Mouse (Mus musculus) heart, adult 9 months (tissue): ENCODE results near the gene Kifc5b.

ENCODE experiments used
- DNase-seq, 2 experiments: peaks; one replicate each; pipeline ENCODE4 v3.0.0; 2022; ENCODE audit warnings: low spot score in 2 of 2

Gene Kifc5b

DNA sequence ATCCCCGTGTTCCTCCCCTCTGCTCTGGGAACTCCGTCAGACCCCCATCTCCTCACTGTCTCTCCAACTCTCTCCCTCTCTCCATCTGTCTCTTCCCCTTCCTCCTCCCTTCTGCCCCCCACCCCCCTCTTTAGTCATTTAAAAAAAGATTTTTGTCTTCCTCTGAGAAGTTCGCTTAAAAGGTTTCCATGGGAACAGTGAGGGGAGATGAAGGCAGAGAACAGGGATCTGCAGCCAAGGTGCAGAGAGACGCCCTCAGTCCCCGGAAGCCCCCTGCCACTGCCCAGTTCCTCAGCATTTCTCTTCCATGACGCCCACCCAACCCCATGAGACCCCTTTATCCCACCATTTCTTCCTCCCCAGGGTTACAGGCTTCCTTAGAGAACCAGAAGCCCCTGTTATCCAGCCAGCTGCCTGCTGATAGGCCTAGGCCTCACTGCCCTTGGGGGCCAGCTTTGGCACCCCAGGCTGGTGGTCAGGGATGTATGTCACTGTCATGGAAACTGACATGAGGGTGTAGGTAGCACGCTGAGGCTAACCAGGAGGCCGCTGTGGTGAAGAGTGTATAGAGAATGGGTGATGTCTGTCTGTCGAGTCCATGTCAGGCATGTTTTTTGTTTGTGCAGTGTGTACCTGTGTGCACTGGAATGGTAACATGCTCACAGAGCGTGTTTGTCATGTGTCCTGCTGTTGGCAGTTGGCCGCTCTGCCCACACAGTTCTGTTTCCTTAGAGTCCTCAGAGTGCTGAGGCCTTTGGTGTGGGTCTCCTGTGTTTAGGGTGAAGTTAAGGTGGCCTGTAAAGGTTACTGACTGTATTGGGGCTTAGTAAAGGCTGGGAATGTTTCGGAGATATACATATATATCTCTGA lies 30.6 kb downstream of the Kifc5b start:
- no peak for DNase-seq

- peak in 1 of 2 experiments; percentile 46 for DNase-seq
Measured at GRCm38 (mm10) chr17:26948316-26949050, 31.6 kb downstream of the Kifc5b start.

DNA sequence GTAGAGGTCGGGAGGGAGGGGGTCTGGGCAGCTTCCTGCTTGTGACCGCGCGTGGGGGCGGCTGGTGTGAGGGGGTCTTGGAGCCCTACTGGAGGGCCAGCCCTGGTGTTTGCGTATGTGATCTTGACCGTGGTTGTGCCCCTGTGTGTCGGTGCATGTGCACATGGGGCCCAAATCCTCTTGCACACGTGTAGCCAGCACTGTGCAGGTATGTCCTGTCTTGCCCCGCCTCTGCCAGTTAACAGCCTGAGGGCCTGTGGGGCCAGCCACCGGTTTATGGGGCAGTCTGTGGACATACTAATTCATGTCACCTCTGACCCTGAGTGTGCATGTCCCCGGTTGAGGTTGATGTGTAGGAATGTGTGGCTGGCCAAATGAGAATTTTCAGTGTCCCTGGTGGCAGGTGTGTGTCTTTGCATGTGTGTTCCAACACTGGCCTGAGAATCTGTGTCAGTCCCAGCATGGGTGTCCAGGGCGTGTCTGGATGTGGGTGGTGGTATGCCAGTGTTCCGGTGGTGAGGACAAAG lies 32.2 kb downstream of the Kifc5b start:
- no peak for DNase-seq

- no peak for DNase-seq
Measured at GRCm38 (mm10) chr17:26949866-26950265, 33.0 kb downstream of the Kifc5b start.

DNA sequence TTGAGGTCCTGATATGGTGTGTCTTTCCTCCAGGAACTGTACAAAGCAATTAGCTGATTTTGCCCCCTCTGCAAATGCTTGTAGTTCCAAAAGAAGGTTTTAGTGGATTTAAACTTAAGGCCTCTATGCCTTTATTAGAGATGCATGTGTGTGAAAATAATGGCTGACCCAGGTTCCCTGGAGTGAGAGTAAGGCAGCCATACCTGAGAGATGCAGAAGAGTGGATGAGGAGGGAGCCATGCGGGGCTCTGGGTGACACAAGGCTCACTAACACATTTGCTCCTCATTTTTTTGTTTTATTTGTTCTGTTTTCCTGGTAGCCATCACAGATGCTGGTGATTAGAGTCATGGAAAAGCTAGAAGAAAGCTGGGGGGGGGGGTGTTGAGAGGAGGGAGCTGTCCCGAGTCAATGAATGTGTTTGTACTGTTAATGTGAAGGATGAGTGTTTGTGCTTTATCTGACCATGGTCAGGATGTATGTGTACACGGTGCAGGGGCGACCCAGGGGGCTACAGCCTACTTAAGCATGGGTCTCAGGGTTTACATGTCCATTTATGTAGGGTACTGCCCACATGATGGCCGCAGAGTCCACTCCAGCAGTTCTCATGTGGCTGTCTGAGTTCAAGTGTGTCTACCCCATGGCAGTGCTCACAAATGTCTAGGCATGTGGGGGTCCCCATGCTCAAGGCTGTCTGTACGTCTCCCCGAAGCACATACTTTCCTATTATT lies 33.8 kb downstream of the Kifc5b start:
- no peak for DNase-seq

DNA sequence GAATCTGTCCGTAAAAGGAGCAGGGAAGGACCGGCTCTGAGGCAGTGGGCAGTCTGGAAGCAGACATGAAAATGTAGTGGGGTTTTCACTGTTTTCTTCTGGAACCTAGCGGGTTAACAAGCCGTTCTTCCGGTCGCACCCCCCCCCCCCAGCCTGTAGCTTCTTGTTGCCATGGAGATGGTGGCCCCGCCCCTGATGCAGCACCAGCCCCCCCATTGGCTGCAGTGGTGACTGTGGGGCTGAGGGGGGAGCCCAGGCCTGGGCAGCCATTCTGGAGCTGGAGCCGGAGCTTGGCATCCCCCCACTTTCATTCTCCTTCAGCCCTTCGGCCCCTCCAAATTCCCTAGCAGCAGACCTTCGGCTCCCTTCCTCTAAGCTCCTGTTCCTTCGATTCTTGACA lies 34.5 kb downstream of the Kifc5b start:
- peak; percentile 61 to 66 for DNase-seq

DNA sequence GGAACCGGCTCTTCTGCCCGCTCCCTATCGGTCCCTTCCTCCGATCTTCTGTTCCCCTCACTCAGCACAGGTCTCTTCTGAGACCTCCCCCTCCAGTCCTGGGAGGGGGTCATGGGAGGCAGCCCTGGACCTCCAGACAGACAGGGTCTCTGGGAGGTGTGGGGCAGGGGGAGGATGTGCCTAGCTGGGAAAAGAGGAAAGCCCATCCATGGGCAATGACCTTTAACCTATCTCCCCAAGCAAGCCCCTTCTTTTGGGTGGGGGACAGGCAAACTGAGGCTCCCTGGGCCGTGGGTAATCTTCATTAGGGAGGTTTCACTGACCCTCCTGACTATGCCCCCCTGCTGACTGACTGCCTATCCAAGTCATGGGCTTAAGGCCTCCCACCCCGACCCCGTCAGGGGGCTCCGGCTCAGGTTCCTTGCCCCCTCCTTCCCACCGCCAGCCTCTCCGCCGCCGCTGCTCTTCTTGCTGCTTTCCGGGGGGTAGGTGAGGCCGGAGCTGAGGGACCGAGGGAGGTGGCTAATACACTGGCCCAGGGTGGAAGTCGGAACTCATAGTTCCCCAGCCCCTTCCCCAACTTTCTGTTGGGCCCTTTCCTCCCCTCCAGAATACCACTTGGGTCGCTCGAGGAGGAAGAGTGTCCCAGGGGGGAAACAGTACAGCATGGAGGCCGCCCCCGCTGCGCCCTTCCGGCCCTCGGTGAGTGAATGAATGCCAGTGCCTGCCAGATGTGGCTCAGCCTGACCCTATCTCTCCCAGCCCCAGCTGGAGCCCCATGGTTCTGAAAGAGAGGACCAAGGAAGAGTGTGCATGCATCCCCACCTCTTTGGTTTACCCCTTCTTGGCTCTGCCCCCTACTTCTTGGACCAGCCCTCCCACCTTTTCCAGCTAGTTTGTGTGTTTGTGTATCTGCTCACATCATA lies 35.3 kb downstream of the Kifc5b start:
- no peak for DNase-seq

- DNase-seq: no peak
Measured at GRCm38 (mm10) chr17:26953201-26953600, 36.3 kb downstream of the Kifc5b start.

- no peak for DNase-seq
Measured at GRCm38 (mm10) chr17:26953726-26954125, 36.8 kb downstream of the Kifc5b start.

- DNase-seq: no peak
Measured at GRCm38 (mm10) chr17:26956309-26956708, 39.4 kb downstream of the Kifc5b start.

GRCm38 (mm10) chr17:26956895-26957294 lies 40.0 kb downstream of the Kifc5b start:
- no peak for DNase-seq

DNA sequence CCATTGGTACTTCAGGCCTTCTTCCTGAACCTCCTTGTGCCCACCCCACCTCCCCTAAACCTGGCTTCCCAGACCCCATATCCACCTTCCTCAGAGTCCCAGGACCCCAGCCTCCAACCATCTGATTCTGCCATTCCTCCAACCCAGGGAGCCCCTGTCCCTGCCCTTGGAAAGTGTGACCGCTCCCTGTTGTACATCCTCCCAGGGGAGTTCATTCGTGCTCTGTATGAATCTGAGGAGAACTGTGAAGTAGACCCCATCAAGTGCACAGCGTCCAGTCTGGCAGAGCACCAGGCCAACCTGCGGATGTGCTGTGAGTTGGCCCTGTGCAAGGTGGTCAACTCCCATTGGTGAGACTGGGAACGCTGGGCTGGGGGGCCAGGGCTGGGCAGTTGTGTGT lies 41.0 kb downstream of the Kifc5b start:
- no peak for DNase-seq

DNA sequence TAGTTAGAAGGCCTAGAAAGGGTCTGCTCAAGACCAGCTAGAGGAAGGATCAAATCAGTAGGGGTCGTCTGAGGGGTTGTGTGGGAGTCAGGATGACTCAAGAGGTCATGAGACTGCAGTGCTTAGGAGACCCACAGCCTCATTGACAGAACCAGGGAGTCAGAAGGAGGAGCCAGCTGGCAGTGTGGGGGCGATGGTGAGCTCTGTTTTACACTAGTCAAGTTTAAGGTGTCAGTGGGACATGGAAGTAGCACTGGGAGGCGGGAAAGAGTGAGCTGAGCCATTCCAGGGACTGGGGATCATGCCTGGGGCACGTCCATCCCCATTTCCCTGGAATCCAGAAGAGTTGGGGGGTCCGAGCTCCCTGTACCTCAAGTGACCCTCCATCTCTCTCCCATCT lies 42.0 kb downstream of the Kifc5b start:
- no peak for DNase-seq

DNA sequence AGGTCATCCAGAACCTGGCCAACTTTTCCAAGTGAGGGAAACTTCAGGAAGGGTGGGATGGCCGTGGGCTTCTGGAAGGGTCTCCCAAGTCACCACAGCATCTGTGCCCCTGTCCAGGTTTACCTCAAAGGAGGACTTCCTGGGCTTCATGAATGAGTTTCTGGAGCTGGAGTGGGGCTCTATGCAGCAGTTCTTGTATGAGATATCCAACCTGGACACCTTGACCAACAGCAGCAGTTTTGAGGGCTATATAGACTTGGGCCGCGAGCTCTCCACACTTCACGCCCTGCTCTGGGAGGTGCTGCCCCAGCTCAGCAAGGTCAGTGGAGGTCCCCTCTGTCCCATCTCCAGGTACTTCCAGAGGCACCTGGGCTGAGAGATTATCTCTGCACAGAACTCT lies 42.9 kb downstream of the Kifc5b start:
- DNase-seq: no peak

GRCm38 (mm10) chr17:26961572-26962240 lies 44.8 kb downstream of the Kifc5b start:
- DNase-seq: no peak

- DNase-seq: no peak
Measured at GRCm38 (mm10) chr17:26966993-26967392, 50.1 kb downstream of the Kifc5b start.

DNA sequence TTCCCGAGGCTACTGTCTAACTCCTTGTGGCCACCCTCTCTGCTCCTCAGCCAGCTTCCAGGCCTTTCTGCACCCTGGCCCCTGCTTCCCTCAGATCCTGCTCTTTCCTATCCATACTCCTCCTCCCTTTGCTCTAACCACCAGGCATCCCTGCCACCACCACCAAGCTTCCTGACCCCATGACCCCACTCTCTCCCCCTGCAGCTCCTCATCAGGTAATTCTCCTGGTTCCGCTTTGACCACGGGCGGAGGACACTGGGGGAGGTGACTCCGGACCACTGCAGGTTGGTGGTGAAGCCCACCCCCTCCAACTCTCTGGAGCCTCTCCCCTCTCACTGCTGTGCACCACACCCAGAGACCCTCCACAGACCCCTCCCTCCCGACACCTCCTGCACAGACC lies 50.6 kb downstream of the Kifc5b start:
- DNase-seq: no peak

DNA sequence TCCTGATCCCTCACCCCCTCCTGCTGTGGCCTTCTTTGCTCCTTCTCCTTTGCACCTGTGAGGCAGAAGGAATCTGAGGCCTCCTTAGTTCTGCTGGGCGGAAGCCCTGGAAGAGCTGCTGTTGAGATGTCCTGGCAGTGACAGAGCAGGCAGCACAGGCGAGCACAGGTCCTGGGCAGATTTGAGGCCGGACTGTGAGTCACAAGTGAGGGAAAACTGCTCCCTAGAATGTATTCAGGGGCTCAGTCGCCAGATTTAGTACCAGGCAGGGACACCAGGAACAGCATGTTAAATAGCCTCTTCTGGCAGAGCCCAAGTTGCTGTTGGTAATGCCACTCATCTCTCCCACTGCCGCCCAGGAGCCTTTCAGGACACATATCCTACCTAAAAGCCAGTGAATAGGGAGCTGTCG lies 51.3 kb downstream of the Kifc5b start:
- DNase-seq: no peak

GRCm38 (mm10) chr17:26969257-26969656 lies 52.4 kb downstream of the Kifc5b start:
- no peak for DNase-seq

DNA sequence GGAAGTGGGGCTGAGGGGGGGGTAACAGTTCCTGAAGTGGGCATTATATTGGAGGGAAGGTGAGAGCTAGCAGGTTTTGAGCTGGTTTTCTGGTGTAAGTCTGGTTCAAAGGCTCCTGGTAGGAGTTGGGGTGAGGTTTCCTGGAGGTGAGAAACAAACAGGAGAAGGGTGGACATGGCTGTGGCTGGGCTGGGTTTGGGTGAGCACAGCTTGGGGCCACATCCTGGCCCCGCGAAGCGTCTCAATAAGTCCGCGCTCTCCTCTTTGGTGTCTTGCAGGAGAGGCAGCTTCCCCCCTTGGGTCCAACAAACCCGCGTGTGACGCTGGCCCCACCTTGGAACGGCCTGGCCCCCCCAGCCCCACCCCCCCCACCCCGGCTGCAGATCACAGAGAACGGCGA lies 53.3 kb downstream of the Kifc5b start:
- DNase-seq: no peak
